Mouse (Mus musculus) brain, embryonic 14.5 days (tissue): ENCODE measurements at regions not wholly inside any gene's neighbourhood (a gene's known extent, or its start where the extent isn't known, plus 50 kb on each side); places are given as distances from the start of the nearest gene placed in this dataset.
A peak's percentile ranks its signal among the peaks of the same experiment; 100 is the strongest.

Source experiments
- DNase-seq: peaks from one replicate; pipeline ENCODE4 v3.0.0-alpha.2; 2011; ENCODE audit warnings: low read depth
- CTCF ChIP-seq: fragments of 200-500 bp; IDR thresholded peaks from 2 replicates; pipeline ENCODE4 v1.5.1; 2012; ENCODE audit warnings: inconsistent platforms, mild to moderate bottlenecking, moderate library complexity, borderline replicate concordance; ENCODE audit not compliant: insufficient read depth, insufficient read length; ENCODE audit errors: extremely low read depth
- POLR2A ChIP-seq: fragments of 200-500 bp; IDR thresholded peaks from 2 replicates; pipeline ENCODE4 v1.6.1; 2012; ENCODE audit warnings: mild to moderate bottlenecking, inconsistent platforms, borderline replicate concordance; ENCODE audit not compliant: poor library complexity, insufficient read depth, insufficient read length, severe bottlenecking; ENCODE audit errors: extremely low read depth

DNA sequence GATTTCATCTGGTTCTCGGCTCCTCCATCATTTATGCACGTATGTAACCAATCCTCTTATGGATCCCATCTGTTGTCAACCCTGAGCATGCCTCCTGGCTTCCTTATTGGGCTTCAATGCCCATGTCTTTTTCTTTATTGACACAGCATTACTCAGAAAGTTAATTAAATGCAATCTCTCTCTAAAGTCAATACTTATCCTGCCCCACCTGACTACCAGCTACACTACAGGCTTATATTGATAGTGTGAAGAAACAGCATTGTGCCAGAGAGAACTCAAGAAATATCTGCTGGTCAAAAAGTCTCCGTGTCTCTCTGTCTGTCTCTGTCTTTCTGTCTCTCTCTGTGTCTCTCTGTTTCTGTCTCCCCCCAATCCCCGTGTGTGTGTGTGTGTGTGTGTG is 194.7 kb upstream of the Rfx3 start:
- DNase-seq: no peak
- no peak for TF ChIP-seq POLR2A
- TF ChIP-seq CTCF: no peak

DNA sequence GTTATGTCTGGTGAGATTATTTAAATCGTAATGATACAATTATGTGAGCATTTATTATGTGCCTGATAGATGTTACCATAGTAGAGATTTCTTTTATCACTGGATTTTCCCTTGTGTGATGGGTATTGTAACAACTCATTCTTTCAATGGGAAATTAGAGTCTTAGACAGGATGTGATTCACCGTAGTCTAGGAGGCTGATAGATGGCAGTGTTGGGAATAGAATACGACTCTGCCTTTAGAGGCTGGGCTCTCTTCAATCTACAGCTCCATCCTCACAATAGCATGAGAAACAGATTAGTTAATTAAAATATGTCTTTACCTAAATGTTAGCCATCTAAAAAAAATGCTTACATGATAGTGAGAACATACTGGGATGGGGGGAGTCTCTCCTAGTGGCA is 192.8 kb upstream of the Rfx3 start:
- TF ChIP-seq CTCF: no peak
- no peak for TF ChIP-seq POLR2A
- no peak for DNase-seq

DNA sequence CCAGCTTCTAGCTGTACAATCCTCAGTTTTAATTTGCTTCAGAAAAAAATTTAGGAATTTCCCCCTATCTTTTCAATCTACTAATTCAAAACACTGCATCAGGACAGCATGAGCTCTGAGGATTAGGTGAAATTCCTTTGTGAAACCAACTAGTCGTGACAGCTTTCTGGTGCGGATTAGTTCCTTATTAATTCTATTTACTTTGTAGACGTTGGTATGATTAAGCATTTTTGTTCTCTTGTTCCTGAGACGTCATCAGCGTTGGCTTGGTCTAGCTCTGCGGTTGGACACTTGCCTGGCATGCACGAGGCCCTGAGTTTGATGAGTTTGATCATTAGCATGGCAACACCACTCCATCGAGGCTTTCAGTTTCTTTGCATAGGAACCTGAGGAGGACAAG is 188.4 kb upstream of the Rfx3 start:
- no peak for TF ChIP-seq CTCF
- no peak for TF ChIP-seq POLR2A
- DNase-seq: peak; percentile 79

DNA sequence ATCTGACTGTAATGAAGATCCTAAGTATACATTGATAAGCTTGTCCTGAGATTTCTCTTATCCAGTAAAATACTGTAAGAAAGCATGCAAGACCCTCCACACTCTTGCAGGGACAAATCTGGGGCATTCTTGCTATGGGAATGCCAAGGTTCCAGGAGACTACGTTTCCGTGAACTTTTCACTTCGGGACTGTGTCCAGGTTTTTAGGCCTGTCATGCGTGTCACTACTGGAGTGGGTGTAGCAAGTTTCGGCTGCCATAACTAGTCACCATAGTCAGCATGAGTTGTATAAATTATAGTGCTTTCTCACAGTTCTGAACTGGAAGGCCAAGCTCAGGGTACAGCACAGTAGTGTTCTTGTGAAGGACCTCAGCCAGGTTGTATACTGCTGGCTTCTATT is 185.9 kb upstream of the Rfx3 start:
- no peak for TF ChIP-seq POLR2A
- TF ChIP-seq CTCF: no peak
- no peak for DNase-seq

DNA sequence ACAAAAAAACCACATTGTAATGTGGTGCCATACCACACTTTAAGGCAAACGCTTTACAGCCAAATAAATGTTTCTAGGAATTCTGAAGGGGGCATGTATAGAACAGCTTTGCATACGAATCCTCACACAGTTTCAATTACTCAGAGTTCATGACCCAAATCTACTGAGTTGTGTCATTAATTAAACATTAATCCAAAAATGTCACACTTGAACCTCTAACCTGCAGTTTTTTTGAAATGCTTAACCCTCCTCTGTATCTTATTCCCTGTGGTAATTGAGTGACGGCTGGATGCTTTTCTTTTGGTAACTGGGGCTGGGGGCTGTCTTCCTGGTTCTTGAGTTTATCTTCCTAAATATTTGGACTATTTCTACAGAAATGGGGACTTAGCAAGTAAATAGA is 181.3 kb upstream of the Rfx3 start:
- DNase-seq: peak; percentile 12
- no peak for TF ChIP-seq POLR2A
- no peak for TF ChIP-seq CTCF

DNA sequence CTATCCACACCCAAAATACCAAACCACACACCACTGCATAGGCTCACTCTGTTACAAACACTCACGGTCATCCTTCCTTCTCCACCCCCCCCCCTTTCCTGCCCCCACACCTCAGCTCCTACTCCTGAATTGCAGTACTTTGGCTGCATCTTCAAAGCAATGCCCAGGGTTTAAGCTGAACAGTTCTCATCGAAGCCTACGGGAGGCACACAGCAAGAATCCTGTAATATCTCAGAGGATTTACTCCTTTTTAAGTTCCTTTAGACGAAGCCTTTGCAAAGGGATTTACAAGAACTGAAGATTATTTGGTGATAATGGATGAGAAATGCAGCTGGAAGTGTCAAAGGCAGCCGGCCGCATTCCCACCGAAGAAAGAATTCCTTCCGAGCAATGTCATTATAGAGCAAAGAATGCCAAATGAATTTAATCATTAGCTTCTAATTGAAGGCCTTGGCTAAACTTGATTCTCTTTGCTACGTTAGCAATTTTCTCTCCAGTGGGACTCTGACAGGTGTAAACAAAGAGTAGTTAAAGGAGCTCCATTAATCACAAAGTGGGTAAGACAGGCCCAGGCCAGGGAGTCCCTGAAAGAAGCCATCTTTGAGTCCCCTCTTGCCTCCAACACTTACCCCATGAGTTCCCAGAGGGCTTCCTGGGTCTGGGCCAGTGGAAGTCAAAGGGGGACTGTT is 180.6 kb upstream of the Rfx3 start:
- TF ChIP-seq POLR2A (no peak), CTCF (no peak)
- peak; percentile 86 for DNase-seq

DNA sequence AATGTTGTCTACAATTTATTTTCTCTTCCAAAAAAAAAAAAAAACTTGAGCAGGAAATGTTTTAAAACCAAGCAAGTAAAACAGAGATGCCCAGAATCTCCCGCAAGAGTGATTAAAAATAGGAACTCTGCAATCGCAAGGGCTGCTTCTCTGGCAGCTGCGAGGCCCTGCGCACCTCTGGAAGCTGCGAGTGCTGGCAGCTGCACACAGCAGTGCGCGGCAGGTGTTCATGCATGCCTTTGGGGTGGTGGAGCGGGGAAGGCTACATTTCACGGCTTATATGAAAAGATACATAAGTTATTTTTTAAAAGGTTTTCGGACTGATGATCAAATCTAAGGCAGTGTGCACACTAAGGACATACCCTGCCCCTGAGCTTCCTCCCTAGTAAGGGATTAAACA is 179.3 kb upstream of the Rfx3 start:
- peak; percentile 34 for DNase-seq

DNA sequence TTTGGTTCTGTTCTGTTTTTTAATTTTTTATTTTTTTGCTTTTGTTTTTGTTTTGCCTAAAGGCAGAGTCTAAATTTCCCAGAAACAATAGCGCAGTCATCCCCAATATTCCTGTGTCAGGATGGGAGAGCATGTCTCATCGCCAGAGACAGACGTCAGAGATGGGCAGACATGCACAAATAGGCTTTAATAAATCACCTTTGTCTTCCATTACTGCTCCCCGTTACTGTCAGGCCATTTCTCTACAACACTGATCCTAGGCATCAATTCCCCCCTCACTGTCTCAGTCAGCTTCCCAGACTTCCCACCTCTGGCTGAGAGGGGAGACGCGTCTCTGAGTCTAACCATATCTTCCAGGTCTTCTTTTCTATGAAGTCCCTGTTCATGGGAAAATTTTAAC is 177.4 kb upstream of the Rfx3 start:
- no peak for TF ChIP-seq POLR2A
- no peak for TF ChIP-seq CTCF
- DNase-seq: no peak

More for the DNA sequence above, 179.3 kb upstream of the Rfx3 start:
- TF ChIP-seq CTCF (no peak), POLR2A (no peak)

DNA sequence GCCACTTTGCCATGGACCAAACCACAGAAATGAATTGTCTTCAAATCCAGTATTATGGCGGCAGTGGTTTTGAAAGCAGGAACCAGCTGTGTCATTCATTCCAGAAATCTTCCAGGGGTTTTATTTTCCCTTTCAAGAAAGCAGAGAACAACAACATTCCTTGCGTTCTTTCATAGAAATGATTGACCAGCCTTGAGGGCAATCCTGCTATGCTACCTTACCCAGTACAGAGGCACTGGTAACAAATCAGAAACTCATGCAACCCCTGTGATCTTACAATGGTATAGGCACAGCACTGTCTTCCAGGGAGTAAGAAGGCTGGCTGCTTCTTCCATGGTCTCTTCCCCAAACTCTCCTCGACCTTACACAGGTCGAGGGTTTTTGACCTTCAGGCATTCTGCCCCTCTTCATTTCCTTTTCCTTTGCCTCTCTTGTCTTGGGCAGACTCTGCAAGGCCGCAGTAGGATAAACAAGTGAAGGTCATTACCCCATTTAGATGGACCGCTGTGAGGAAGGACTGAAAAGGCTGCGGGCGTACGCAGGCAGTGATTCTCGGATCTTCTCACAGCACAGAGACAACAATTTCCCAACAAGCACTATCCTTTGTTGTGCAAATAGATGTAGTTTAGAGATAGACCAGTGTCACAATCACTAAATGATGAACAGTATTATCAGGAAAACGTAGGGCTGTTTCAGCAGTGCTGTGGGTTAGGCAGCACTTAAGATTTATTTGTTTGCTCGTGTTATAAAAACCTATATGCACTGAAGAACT is 171.6 kb upstream of the Rfx3 start:
- DNase-seq: no peak
- TF ChIP-seq CTCF (no peak), POLR2A (no peak)

DNA sequence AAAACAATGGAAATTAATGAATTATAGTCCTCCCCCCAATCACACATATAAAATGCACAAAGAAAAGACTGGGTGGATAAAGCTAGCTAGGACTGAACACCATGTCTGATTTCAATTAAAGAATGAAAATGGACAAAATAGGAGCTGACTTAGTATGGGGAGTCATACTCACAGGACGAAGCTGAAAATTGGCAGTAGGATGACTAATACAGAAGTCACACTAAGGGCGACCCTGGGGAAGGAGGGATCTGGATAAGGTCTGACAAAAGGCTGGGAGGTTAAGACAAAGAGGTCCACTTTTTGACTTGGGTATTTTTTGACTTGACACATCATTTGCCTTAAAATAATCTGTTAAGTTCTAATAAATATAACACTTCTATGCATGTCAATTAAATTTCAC is 170.2 kb upstream of the Rfx3 start:
- TF ChIP-seq POLR2A (no peak), CTCF (no peak)
- no peak for DNase-seq

DNA sequence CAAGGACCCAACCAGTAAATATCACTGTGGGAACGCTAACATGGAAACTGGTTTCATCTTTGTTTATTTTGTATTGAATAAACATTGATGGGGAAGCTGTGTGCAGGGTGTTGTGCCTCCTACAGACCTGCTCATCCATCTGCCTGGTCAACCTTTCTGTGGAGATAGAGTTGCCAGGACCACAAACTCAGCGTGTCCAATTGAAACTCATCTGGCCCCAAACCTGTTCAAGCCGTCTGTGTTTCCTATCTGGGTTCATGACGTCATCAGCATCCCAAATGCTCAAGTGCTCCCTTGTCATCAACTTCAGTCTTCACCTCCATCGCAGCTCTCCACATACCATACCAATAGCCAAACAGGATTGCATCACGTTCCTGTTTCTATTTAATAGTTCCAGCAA is 167.1 kb upstream of the Rfx3 start:
- TF ChIP-seq POLR2A: no peak
- no peak for TF ChIP-seq CTCF
- DNase-seq: no peak

DNA sequence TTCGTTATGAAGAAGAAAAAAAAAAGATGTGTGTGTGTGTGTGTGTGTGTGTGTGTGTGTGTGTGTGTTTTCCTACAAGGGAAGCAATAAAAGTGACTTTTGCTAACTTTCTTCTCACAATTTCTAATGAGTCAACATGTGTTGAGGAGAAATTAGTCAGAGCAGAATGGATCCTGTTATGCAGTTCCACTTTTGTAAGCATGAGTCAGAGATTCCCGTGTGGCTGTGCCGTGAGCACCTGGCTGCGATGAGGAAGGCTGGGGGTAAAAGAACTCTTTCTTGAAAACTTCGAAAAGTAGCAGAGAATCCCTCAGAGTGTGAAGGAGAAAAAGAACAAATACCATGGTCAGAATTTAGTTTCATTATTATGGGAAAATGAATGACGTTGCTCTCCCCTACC is 165.9 kb upstream of the Rfx3 start:
- DNase-seq: no peak
- no peak for TF ChIP-seq CTCF
- TF ChIP-seq POLR2A: no peak

DNA sequence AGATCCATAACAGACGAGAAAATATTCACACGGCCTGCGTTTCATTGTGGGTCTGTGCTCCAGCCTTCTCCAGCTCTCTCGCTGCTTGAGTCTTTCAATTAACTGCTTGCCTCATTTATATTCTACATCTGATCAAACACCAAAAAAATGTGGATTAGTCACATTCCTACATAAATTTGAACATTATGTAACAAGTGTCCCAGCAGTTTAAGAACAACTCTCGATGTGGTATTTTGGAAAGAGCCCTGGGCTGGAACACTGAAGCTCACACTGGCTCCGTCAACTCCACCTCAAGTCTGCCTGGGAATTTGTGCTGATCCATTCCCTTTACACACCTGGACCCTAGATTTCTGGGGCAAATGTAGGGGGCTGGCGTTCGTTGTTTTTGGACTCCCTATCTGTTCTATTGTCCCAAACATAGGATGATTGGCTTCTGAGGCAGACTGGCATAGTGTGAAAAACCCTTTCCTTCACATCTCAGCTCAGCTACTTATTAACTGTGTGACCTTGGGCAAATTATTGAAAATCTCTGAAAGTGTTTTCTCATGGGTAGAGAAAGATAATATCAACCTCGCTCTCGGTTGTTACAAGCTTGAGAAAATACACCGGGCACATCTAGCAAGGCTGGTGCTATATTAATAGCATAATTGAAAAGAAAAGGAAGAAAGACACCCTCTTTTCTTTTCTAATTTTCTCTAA is 161.0 kb upstream of the Rfx3 start:
- peak; percentile 30 for DNase-seq
- TF ChIP-seq CTCF (no peak), POLR2A (no peak)
